Mouse (Mus musculus): Measurements from ENCODE around the gene Olfr506. TPM values are rescaled to one million over a fixed set of nuclear protein-coding genes. Genes with fewer than 3 reads are reported as not detected.
"Not testable (repeated sequence)": the region's sequence is repeated elsewhere in the genome, so short reads cannot be mapped to it uniquely, and the experiment has no call there.

Gene Olfr506
- polyA plus RNA-seq (2014; fragmentation: Nextera tagmentation; extraction: Ambion mirVana): not detected in 2 replicates

DNA sequence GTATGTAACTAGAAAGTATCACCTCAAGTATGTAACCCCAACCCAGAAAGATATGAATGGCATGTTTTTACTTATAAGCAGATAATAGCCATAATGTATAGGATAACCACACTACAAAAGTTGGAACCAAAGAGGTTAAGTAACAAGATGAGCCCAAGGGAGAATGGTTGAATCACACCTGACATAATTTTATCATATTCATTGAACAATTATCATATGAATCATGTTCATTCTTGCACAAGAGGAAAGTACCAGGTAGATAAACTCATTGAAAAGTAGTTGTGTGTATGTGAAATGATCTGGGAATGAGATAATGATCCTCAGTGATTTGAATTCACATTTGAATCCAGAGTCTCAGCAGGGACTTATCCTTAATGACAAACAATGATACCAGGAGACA is at the start of gene Olfr506:
Olfr506 (plus strand) TSS at position 301 of the 400 bp plus-strand sequence.
- no peak within 1 kb of the TSS for H3K4me2 ChIP-seq (replicated peaks)
- no peak within 1 kb of the TSS for H3K9ac ChIP-seq
- DNase-seq (ENCODE audit: low spot score) (no peak), ATAC-seq (ENCODE audit: low FRiP score) (no peak)
- no peak within 1 kb of the TSS for H3K27ac ChIP-seq
- no peaks in the 10 kb centered on the region for H3K4me1 ChIP-seq (replicated peaks; ENCODE audit: control insufficient read depth, insufficient read depth, low read length)
- H3K36me3 ChIP-seq (replicated peaks; ENCODE audit: control insufficient read depth, insufficient read depth): no peaks in the 10 kb centered on the region
- H3K9me3 ChIP-seq (ENCODE audit: control insufficient read depth, low read length): no peaks in the 10 kb centered on the region
- H3K4me3 ChIP-seq (replicated peaks; ENCODE audit: low read length): no peak within 1 kb of the TSS
- H3K27me3 ChIP-seq (ENCODE audit: control insufficient read depth, insufficient read depth, low read length): no peaks in the 10 kb centered on the region

DNA sequence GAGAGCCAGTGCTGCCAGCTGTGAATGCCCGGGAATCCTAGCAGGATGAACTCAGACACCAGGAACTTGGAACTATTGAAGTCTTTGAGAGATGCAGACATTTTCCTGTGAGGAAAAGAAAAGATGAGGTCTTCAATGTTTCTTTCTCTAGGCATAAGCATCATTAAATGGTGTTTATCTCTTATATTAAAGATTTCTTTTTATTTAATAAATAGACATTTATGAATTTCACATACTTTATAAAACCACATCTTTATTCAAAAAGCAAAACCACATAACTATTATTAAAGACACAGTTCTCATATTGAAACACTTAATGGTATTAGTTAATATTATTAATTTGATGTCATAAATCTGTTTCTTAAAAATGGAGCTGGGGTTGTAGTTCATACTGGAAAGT is 44.9 kb upstream of the Olfr506 start, which contains the start of gene Olfr504:
Olfr504 (minus strand) TSS at position 101 of the 400 bp plus-strand sequence.
- Histone ChIP-seq H3K9me3 (ENCODE audit: control insufficient read depth, low read length) (no peaks in the 10 kb centered on the region), H3K36me3 (replicated peaks; ENCODE audit: control insufficient read depth, insufficient read depth) (no peaks in the 10 kb centered on the region), H3K9ac (no peak within 1 kb of the TSS), H3K4me1 (replicated peaks; ENCODE audit: control insufficient read depth, insufficient read depth, low read length) (no peaks in the 10 kb centered on the region), H3K4me3 (replicated peaks; ENCODE audit: low read length) (no peak within 1 kb of the TSS), H3K4me2 (replicated peaks) (no peak within 1 kb of the TSS), H3K27ac (no peak within 1 kb of the TSS), H3K27me3 (ENCODE audit: control insufficient read depth, insufficient read depth, low read length) (no peaks in the 10 kb centered on the region)
- WGBS: 87% methylated on average over 1 of the region's 1 CpGs
- ATAC-seq (ENCODE audit: low FRiP score): no peak
- DNase-seq (ENCODE audit: low spot score): no peak

DNA sequence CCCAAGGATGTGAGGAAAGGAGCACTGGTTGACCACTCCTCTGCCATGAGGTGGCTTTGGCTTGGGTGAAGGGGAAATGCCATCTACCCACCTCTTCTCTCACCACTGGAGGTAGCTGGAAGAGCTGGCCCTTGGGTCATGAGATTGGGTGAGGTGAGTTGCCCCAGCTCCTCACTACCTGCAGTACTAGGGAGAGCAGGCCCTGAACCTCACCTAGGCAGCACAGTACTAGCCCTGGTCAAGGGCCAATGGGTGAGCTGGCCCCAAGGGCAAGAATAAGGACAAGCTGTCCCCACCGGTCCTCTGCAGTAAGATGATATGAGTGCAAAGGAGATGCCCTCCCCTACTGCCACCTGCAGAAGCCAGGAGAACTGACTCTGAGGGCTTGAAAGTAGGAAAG is 20.8 kb upstream of the Olfr506 start:
- Histone ChIP-seq H3K4me1 (replicated peaks; ENCODE audit: control insufficient read depth, insufficient read depth, low read length) (no peaks in the 10 kb centered on the region), H3K36me3 (replicated peaks; ENCODE audit: control insufficient read depth, insufficient read depth) (no peaks in the 10 kb centered on the region), H3K4me3 (replicated peaks; ENCODE audit: low read length) (no peak overlapping the region), H3K9me3 (ENCODE audit: control insufficient read depth, low read length) (no peaks in the 10 kb centered on the region), H3K27ac (no peak overlapping the region), H3K9ac (no peak overlapping the region), H3K27me3 (ENCODE audit: control insufficient read depth, insufficient read depth, low read length) (no peaks in the 10 kb centered on the region), H3K4me2 (replicated peaks) (no peak overlapping the region)
- ATAC-seq (ENCODE audit: low FRiP score) (no peak), DNase-seq (ENCODE audit: low spot score) (no peak)
- 89% methylated on average over 1 of the region's 1 CpGs for WGBS

DNA sequence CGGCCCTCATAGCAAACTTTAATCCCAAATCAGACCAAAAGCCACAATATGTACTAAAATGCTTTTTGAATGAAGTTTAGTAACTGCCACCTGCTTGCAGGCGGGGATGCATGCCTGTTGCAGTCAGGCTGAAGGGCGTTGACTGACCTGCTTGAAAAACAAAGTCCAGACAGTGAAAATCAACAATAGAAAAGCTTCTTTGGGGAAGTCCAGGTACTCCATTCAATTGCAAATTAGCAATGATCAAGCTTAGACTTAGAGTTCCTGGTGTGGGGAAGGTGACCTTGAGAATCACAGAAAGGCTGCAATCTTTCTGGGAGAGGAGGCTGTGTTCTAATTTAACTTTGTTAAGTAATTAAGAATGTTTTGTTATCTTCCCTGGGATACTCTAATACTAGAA is 8.7 kb upstream of the Olfr506 start:
- not testable (repeated sequence) for ATAC-seq (ENCODE audit: low FRiP score); DNase-seq (ENCODE audit: low spot score); H3K36me3 ChIP-seq (replicated peaks; ENCODE audit: control insufficient read depth, insufficient read depth); H3K27me3 ChIP-seq (ENCODE audit: control insufficient read depth, insufficient read depth, low read length); H3K9me3 ChIP-seq (ENCODE audit: control insufficient read depth, low read length); H3K27ac ChIP-seq; H3K4me3 ChIP-seq (replicated peaks; ENCODE audit: low read length); H3K9ac ChIP-seq; H3K4me2 ChIP-seq (replicated peaks); H3K4me1 ChIP-seq (replicated peaks; ENCODE audit: control insufficient read depth, insufficient read depth, low read length)
- WGBS: 80% methylated on average over 3 of the region's 3 CpGs

DNA sequence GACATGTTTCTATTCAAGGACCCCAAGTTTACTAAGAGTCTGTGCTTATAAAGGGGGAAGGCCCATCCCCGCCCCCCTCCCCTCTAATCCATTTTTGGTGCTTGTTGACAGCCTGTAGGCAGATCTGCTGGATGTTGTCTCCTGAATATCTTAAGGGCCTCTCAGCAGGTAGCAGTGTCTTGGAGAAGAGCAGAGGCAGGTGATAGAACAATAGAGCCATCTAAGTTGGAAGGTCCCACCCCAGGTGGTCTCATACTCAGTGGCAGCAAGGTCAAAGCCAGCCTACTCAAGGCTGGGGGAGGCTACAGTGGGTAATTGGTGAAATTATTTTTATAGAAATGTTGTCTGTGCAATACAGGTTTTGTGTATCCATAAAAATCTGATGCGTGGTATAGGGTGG is 3.5 kb downstream of the Olfr506 start:
- Histone ChIP-seq H3K27ac (no peak overlapping the region), H3K4me2 (replicated peaks) (no peak overlapping the region), H3K36me3 (replicated peaks; ENCODE audit: control insufficient read depth, insufficient read depth) (no peaks in the 10 kb centered on the region), H3K27me3 (ENCODE audit: control insufficient read depth, insufficient read depth, low read length) (no peaks in the 10 kb centered on the region), H3K4me1 (replicated peaks; ENCODE audit: control insufficient read depth, insufficient read depth, low read length) (no peaks in the 10 kb centered on the region), H3K9ac (no peak overlapping the region), H3K4me3 (replicated peaks; ENCODE audit: low read length) (no peak overlapping the region), H3K9me3 (ENCODE audit: control insufficient read depth, low read length) (no peaks in the 10 kb centered on the region)
- DNase-seq (ENCODE audit: low spot score) (no peak), ATAC-seq (ENCODE audit: low FRiP score) (no peak)
- WGBS: 93% methylated on average over 2 of the region's 2 CpGs

DNA sequence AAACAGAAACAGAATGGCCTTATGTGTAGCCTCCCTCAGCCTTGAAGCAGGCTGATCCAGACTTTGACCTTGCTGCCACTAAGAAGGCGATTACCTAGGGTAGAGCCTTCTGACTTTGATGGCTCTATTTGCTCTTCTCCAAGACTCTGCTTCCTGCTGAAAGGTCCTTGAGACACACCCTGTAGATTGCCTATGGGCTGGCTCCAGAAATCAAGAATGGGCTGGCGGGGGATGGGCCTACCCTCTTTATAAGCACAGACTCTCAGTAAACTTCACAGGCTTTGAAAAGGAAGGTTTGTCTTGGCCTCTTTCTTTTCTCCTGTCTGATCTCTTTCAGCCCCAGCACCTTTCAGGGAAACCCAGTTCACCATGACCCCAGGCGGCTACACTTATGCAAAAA is 6.2 kb downstream of the Olfr506 start:
- DNase-seq (ENCODE audit: low spot score): not testable (repeated sequence)

DNA sequence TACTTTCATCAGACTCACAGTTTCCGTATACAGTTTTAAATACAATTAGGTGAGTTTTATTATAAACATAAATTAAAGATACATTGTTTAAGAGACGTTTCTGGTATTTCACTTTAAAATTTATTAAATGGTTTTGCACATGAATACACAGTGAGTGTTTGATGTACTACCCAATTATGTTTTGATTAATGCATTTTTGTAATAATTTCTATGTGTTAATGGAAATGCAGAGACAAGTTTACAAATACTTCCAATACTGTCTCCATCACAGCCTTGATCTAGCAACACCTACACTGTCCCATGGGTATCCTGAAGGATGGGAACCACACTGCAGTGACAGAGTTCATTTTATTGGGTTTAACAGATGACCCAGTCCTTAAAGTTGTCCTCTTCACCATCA is 10.9 kb downstream of the Olfr506 start, which contains the start of gene Olfr507:
Olfr507 (plus strand) TSS at position 301 of the 400 bp plus-strand sequence.
- H3K4me1 ChIP-seq (replicated peaks; ENCODE audit: control insufficient read depth, insufficient read depth, low read length): no peaks in the 10 kb centered on the region
- no peak within 1 kb of the TSS for H3K4me3 ChIP-seq (replicated peaks; ENCODE audit: low read length)
- no peaks in the 10 kb centered on the region for H3K36me3 ChIP-seq (replicated peaks; ENCODE audit: control insufficient read depth, insufficient read depth)
- H3K9ac ChIP-seq: no peak within 1 kb of the TSS
- no peaks in the 10 kb centered on the region for H3K9me3 ChIP-seq (ENCODE audit: control insufficient read depth, low read length)
- no peaks in the 10 kb centered on the region for H3K27me3 ChIP-seq (ENCODE audit: control insufficient read depth, insufficient read depth, low read length)
- H3K4me2 ChIP-seq (replicated peaks): no peak within 1 kb of the TSS
- H3K27ac ChIP-seq: no peak within 1 kb of the TSS
- DNase-seq (ENCODE audit: low spot score) (no peak), ATAC-seq (ENCODE audit: low FRiP score) (no peak)
- WGBS: 85% methylated on average over 2 of the region's 2 CpGs

More for the DNA sequence above, 6.2 kb downstream of the Olfr506 start:
- H3K4me2 ChIP-seq (replicated peaks); H3K9ac ChIP-seq; H3K27ac ChIP-seq; H3K9me3 ChIP-seq (ENCODE audit: control insufficient read depth, low read length); H3K27me3 ChIP-seq (ENCODE audit: control insufficient read depth, insufficient read depth, low read length); H3K4me1 ChIP-seq (replicated peaks; ENCODE audit: control insufficient read depth, insufficient read depth, low read length); H3K36me3 ChIP-seq (replicated peaks; ENCODE audit: control insufficient read depth, insufficient read depth); H3K4me3 ChIP-seq (replicated peaks; ENCODE audit: low read length); ATAC-seq (ENCODE audit: low FRiP score): not testable (repeated sequence)
- 69% methylated on average over 3 of the region's 3 CpGs for WGBS

DNA sequence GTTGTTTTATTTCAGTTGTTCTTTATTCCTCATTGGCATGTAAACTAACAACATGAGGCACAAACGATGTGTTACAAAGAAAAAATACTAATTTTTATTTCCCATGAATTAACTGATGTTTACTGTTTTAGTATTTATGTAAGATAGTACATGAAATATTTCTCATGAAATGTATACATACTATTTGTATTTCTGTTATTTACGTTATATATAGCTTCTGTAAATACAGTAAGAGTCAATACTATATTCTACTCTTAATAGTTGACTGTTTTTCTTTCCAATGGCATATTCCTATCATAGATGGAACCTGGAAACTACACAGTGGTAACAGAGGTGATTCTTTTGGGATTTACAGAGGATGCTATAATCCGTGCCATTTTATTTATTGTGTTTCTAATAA is 19.1 kb downstream of the Olfr506 start, which contains the start of gene Olfr508:
Olfr508 (plus strand) TSS at position 301 of the 400 bp plus-strand sequence.
- Histone ChIP-seq H3K9me3 (ENCODE audit: control insufficient read depth, low read length) (no peaks in the 10 kb centered on the region), H3K4me3 (replicated peaks; ENCODE audit: low read length) (no peak within 1 kb of the TSS), H3K27ac (no peak within 1 kb of the TSS), H3K27me3 (ENCODE audit: control insufficient read depth, insufficient read depth, low read length) (no peaks in the 10 kb centered on the region), H3K9ac (no peak within 1 kb of the TSS), H3K4me1 (replicated peaks; ENCODE audit: control insufficient read depth, insufficient read depth, low read length) (no peaks in the 10 kb centered on the region), H3K36me3 (replicated peaks; ENCODE audit: control insufficient read depth, insufficient read depth) (no peaks in the 10 kb centered on the region), H3K4me2 (replicated peaks) (no peak within 1 kb of the TSS)
- WGBS: 87% methylated on average over 3 of the region's 3 CpGs
- ATAC-seq (ENCODE audit: low FRiP score) (no peak), DNase-seq (ENCODE audit: low spot score) (no peak)

DNA sequence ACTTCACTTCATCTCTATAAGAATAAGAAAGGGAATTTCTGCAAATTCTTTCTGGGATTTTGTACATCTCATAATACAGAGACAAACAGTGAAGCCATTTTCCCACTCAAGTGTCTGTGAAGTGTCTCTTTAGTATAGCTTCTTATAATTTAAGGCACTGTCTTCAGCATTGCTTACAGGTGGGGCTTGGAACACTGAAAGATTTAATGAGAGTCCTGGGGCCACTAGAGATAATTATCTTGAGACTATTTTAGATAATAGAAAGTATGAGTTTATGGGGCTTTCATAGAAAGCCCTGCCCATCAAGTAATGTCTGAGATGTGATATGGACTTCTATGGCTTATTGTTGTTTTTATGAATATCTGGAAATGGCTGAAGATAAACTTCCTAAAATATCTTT is 41.2 kb downstream of the Olfr506 start, which contains the start of gene Olfr509:
Olfr509 (minus strand) TSS at position 101 of the 400 bp plus-strand sequence.
- Histone ChIP-seq H3K4me1 (replicated peaks; ENCODE audit: control insufficient read depth, insufficient read depth, low read length) (no peaks in the 10 kb centered on the region), H3K36me3 (replicated peaks; ENCODE audit: control insufficient read depth, insufficient read depth) (no peaks in the 10 kb centered on the region), H3K9me3 (ENCODE audit: control insufficient read depth, low read length) (no peaks in the 10 kb centered on the region), H3K27me3 (ENCODE audit: control insufficient read depth, insufficient read depth, low read length) (no peaks in the 10 kb centered on the region), H3K4me2 (replicated peaks) (no peak within 1 kb of the TSS), H3K4me3 (replicated peaks; ENCODE audit: low read length) (no peak within 1 kb of the TSS), H3K27ac (no peak within 1 kb of the TSS), H3K9ac (no peak within 1 kb of the TSS)
- no peak for DNase-seq (ENCODE audit: low spot score)
- no peak for ATAC-seq (ENCODE audit: low FRiP score)

DNA sequence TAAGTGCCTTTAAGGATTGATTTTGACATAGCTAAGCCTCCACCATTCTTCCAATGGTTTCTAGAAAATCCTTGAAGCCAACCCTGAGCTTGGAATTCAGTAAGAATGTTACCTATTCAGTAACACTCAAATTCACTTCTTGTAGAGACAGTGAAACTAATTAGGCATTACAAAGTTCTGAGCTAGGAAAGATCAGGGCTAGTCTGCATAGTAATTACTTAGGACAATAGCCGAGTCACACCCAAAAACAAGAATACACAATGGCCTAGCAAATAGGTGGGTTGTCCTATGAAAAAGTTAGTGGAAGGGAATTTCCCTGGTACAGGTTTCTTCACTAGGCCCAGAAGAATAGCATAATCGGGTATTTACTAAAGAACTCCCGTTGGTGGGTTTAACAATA is 51.8 kb downstream of the Olfr506 start:
- Histone ChIP-seq H3K27ac (no peak overlapping the region), H3K9me3 (ENCODE audit: control insufficient read depth, low read length) (no peaks in the 10 kb centered on the region), H3K4me1 (replicated peaks; ENCODE audit: control insufficient read depth, insufficient read depth, low read length) (no peaks in the 10 kb centered on the region), H3K27me3 (ENCODE audit: control insufficient read depth, insufficient read depth, low read length) (no peaks in the 10 kb centered on the region), H3K4me2 (replicated peaks) (no peak overlapping the region), H3K4me3 (replicated peaks; ENCODE audit: low read length) (no peak overlapping the region), H3K36me3 (replicated peaks; ENCODE audit: control insufficient read depth, insufficient read depth) (no peaks in the 10 kb centered on the region), H3K9ac (no peak overlapping the region)
- no peak for DNase-seq (ENCODE audit: low spot score)
- 91% methylated on average over 3 of the region's 3 CpGs for WGBS
- ATAC-seq (ENCODE audit: low FRiP score): no peak
